Mouse (Mus musculus) embryo, embryonic 10 days (tissue): ENCODE data around the gene Erg.

Experiments
- DNase-seq: peaks from one replicate; pipeline ENCODE4 v3.0.0-alpha.2; 2015; ENCODE audit warnings: low spot score

Gene Erg

DNA sequence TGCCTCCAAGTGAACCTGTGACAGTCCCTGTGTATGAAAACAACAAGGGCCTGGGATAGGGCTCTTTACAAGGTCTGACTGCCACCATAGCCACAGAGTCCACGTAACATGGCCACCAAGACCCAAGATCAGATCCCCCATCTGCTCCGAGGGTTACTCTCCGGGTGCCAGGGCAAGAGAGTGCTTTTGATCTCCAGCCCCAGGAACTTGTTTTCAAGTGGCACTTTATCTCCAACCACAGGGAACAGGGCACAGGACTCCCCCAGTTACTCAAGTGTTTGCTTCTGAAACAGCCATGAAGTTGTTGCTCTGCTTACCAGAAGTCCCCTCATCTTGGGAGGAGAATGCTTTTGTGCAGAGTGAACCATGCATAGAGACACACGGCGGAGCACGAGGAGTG lies 237.0 kb downstream of the Erg start:
- DNase-seq, result no peak

DNA sequence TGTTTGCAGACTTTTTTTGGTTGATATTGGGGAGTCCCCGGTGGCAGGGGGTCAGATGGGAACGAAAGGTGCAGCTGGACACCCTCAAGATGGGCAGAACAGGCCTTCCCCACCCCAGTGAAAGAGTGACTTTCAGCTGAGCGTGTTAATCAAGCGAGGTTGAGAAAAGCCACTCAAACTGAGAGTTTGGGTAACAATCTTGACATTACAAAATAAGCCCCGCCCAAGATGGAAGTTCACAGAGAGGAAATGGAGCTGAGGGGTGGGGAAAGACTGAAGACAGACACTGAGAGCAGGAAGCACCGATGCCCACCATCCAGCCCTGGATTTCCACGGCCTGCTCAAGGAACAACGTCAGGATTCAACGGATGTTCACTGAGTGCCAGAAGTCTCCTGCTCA lies 237.8 kb downstream of the Erg start:
- no peak for DNase-seq

DNA sequence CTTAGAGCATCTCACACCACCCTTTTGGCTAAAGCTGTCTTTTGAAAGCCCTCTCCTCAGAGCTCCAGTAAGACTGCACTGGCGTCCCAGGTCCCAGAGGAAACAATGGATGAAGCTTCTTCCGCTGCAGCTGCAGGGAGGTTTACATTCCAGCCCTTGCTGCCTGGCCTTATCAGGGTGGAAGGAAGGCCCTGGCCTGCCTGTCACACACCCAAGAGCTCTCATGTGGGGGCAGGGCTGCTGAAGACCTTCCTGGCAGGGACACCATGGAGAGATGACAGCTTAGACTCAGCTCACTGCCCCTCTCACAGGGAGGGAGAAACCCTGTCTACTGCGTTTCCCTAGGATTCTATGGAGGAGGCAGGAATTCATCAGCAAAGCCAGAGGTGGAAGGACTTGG lies 239.2 kb downstream of the Erg start:
- DNase-seq, result peak; percentile 55

DNA sequence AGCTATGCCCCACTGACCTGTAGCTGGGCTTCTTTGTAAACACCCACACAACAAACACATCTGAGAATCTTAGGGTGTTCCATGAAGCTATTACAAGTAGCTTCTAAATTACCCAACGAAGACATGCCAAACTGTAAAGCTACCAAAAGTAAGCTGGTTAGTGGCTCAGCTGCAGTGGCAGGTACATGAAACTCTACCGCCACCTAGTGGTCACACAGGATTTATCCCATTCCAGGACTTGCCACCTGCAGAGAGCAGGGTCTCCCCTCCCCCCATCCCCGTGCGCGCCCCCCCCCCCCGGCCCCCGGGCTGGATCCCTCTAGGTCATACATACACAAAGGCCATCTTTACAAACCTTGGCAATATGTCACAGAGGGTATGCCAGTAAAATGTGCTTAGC lies 240.5 kb downstream of the Erg start:
- DNase-seq, result peak; percentile 88

DNA sequence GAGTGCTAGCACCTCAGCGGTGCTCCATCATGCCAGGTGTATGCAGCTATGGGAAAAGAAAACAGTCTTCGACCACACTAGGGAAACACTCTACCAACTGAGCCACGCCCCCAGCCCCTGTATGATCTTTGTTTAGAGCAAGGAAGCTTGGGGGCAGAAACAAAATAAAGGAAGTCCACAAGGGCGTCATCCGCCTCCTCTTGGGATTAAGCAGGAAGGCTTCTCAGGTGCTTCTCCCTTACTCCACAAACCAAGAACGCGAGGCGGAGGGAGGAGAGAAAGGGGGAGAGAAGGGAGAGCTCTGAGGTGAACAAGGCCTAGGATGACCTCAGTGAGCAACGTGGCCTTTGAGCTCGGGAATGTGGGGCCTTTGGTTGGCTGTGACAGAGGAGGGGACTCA lies 241.4 kb downstream of the Erg start:
- DNase-seq, result no peak

DNA sequence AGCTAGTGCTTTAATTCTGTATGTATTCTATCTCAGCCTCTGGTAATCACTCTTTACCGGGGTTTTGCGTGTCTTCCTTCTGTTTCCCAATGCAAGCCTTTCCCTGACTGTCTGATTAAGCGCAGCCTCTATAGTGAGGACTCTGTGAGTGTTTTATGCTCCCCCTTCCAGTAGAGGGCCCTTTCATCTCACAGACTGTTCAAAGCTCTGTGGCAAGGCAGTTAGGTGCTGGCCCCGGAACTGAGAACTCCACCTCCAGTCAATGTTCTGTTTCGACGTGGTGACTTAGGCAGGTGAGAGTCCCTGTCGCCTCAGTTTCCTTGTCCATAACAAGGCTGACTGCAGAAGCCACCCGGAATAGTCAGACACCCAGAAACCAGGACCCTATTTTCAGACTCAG lies 244.4 kb downstream of the Erg start:
- DNase-seq, result no peak

DNA sequence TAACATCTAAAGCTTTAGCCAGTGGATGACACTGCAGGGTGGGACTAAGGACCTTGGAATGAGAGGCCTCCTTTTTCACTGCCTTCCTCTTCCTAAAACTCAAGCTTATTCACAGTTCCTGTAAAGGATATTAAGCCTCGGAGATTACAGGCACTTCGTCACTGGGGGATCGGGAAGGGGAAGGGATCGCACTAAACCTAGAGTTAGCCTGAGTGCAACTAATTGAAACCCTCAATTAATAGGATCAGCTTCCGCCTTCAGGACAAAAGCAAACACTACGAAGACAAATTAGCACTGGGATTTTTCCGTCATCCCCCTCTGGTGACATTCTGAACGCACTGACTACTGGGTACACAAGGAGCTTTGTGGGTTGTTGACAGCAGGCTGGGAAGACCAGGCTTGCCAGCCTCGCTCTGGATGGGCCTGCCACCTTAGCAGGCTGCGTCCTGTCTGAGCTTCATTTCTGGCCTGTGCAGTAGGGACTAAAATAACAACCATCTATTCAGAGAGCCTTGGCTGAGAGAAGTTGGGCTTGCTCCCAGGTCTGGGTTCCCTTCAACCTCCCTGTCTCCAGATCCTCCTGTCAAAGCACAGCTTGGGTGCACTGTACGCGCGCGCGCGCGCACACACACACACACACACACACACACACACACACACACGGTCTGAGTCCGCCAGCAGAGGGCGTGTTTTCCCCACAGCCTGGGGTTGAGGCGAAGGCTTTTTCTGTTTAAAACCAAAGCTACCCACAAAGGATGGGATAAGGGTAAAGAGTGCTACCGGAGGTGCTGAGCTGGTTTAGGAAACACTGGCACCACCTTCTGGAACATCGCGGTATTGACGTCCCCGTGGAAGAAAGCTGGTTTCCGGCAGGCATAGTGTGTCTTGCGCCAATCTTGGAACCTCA lies 245.3 kb downstream of the Erg start:
- peak; percentile 87 for DNase-seq

DNA sequence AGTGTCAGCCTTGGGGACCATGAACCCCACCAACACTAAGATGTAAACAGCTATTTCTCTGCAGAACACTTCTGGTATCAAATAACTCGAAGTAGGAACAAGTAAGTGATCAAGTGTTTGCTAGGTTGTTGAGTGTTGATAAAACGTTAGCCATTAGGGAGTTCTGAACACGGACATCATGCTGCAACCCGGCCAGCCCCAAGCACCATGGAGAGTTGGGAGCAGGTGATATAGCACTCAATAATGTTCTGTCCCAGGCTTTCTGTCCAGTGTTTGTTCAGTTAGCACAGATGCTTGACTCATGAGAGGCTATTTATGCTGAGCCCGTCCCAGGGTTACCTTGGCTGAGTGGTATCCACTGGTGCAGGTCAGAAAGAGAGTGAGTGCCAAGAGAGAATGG lies 254.2 kb downstream of the Erg start:
- no peak for DNase-seq

DNA sequence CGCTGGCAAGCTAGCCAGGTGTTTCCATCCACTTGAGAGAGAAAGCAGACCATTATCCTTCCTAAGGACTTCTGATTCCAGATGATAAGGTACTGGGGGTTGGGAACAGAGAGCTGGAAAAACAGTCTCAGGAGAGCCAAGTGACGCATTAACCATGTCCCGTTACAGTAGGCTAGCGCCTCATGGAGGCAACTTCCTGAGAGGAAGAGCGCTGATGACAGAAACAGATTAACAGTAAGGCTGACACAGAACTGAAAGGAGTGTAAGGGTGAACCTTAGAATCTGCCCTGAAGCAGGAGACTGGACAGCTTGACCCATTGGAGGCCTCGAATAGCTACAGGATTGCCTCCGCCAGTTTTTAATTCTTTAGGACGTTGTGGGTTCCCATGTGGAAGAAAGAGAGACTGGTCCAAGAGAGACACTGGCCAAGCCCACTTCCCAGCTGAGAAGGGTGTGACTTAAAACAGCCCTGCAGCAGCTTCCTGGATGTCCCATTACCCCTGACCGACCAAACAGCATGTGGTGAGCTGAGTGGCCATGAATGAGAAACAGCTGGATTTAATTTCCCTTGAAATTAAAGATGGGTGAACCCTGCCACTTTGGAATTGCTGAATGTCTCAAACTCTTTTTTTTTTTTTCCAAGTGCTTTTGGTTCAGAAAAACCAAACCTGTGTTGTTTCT lies 264.3 kb downstream of the Erg start:
- DNase-seq, result peak; percentile 60
